Mouse (Mus musculus) forebrain, embryonic 12.5 days (tissue): ENCODE data around the gene T. TPM values are rescaled to one million over a fixed set of nuclear protein-coding genes. Genes with fewer than 3 reads are reported as not detected.

ENCODE experiments used
- ATAC-seq: fragments of 200-750 bp; cut with Nextera tagmentation; 2 replicates; pipeline ENCODE4 v1.8.0; 2017; ENCODE audit warnings: moderate TSS enrichment; ENCODE audit not compliant: low FRiP score
- H3K27ac ChIP-seq: fragments of 300-500 bp; sonication (generic); 2 replicates; pipeline ENCODE4 v1.5.1; 2016; ENCODE audit warnings: mild to moderate bottlenecking
- H3K27me3 ChIP-seq: fragments of 300-500 bp; sonication (generic); 2 replicates; pipeline ENCODE4 v1.6.1; 2016; ENCODE audit warnings: mild to moderate bottlenecking
- H3K36me3 ChIP-seq: fragments of 300-500 bp; sonication (generic); replicated peaks from 2 replicates; pipeline ENCODE4 v1.6.1; 2016; ENCODE audit warnings: mild to moderate bottlenecking
- H3K4me1 ChIP-seq: fragments of 300-500 bp; sonication (generic); 2 replicates; pipeline ENCODE4 v1.6.1; 2016
- H3K4me2 ChIP-seq: fragments of 300-500 bp; sonication (generic); 2 replicates; pipeline ENCODE4 v1.6.1; 2016; ENCODE audit warnings: mild to moderate bottlenecking, moderate library complexity
- H3K4me3 ChIP-seq: fragments of 300-500 bp; sonication (generic); replicated peaks from 2 replicates; pipeline ENCODE4 v1.5.1; 2016; ENCODE audit warnings: mild to moderate bottlenecking
- H3K9ac ChIP-seq: fragments of 300-500 bp; sonication (generic); 2 replicates; pipeline ENCODE4 v1.6.1; 2016; ENCODE audit warnings: mild to moderate bottlenecking
- H3K9me3 ChIP-seq: fragments of 300-500 bp; sonication (generic); 2 replicates; pipeline ENCODE4 v1.6.1; 2016
- WGBS: fragments of 180-500 bp; shearing (Covaris S2); methylation state at CpG from one replicate; pipeline ENCODE4 v1.1.7; 2016; 5-methylcytosine and 5-hydroxymethylcytosine counted together
- polyA plus RNA-seq: library from polyadenylated mRNA; unstranded; fragments of >200 nt; fragmentation: Nextera tagmentation; extraction: Ambion mirVana; gene quantifications from 2 replicates; pipeline ENCODE4 v1.2.1, GENCODE M21; 2016

Gene T
- polyA plus RNA-seq, 1 experiment from 2014 or later = 1.2 TPM

DNA sequence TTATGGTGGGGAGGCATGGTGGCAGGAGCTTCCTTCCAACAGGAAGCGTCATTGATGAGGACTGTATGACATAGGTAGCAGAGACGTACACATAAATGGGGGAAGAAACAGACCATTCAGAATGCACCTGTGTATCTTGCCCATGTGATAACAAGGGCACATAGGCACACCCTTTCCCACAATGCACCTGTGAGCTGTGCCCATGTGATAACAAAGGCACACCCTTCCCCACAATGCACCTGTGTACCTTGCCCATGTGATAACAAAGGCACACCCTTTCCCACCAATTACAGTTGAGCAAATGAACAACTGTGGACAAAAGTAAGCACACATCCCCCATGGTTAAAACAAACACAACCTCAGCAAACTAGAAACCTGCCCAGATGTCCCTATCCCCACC lies 23.9 kb upstream of the T start:
- no peak for ATAC-seq
- 98% methylated on average over 2 of the region's 2 CpGs for WGBS
- no peak overlapping the region for H3K4me2 ChIP-seq

DNA sequence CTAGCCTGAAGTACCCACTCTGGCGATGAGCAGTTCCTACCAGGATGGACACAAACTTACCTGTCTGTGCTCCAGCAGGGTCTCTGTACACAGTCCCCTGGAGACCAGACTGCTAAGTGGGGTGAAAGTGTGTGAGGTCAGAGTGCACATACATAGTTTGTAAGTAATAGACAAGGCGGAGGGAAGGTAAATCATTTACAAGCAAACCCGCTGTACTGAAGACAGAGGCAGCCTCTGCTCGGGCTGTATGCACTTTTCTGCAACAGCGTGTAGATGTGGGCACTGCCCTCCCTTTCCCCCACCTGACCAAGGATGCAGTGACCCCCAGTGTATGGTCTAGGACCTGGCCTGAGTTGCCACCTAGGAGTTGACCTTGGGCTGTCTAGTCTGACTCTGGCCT lies 20.6 kb upstream of the T start:
- H3K4me1 ChIP-seq = peaks cover 22% of the 10 kb centered on the region
- H3K9ac ChIP-seq = no peak overlapping the region
- H3K36me3 ChIP-seq = no peaks in the 10 kb centered on the region
- 52% methylated on average over 5 of the region's 5 CpGs for WGBS
- H3K4me2 ChIP-seq = no peak overlapping the region
- no peak overlapping the region for H3K4me3 ChIP-seq
- no peak overlapping the region for H3K27ac ChIP-seq
- no peaks in the 10 kb centered on the region for H3K9me3 ChIP-seq
- peaks cover 47% of the 10 kb centered on the region for H3K27me3 ChIP-seq
- no peak for ATAC-seq

More for the DNA sequence above, 23.9 kb upstream of the T start:
- H3K4me3 ChIP-seq = no peak overlapping the region
- peaks cover 26% of the 10 kb centered on the region for H3K4me1 ChIP-seq
- no peaks in the 10 kb centered on the region for H3K36me3 ChIP-seq
- H3K27ac ChIP-seq = no peak overlapping the region
- H3K27me3 ChIP-seq = peaks cover 41% of the 10 kb centered on the region
- H3K9me3 ChIP-seq = no peaks in the 10 kb centered on the region
- H3K9ac ChIP-seq = no peak overlapping the region

DNA sequence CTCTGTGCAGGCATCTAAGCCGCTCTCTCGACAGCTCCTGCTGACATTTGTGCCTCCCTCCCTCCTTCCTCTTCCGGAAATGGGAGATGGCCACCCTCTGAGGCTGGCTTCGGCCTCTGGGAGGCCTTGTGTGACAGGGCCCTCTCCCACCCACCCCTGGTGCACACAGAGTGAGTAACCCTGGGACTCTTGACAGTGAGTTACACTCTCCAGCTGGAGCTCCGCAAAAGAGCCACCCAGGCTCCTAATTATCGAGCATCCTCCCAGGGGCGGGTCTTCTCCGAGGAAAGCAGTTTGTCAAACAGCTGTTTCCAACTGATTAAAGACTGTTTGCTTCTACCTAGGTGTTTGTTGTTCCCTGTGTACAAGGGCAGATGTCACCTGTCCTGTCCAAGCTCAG lies 18.7 kb upstream of the T start:
- 4% methylated on average over 8 of the region's 8 CpGs for WGBS
- Histone ChIP-seq H3K27ac (no peak overlapping the region), H3K27me3 (peaks cover 30% of the 10 kb centered on the region), H3K4me1 (peaks cover 15% of the 10 kb centered on the region), H3K9me3 (no peaks in the 10 kb centered on the region), H3K4me3 (no peak overlapping the region), H3K4me2 (no peak overlapping the region), H3K36me3 (no peaks in the 10 kb centered on the region), H3K9ac (no peak overlapping the region)
- ATAC-seq = no peak

DNA sequence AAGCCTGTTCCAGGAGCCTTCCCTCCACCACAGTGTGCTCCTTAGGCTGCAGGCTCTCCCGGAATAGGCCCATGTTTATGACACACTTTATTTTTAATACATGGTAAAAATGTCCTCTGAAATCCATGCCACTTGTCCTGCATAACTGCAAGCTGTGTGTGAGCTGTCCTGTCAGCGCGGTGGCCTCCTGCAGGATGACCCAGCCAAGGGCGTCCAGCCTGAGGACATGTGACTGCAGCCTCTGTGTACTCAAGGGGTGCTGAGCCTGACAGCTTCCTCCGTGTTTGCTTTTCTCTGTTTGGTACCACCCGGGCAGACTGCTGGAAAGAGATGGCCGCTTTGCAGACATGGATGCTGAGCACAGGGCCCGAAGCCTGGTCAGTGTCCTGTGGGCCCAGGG lies 17.4 kb upstream of the T start:
- no peak overlapping the region for H3K9ac ChIP-seq
- H3K27me3 ChIP-seq = peaks cover 33% of the 10 kb centered on the region
- H3K4me3 ChIP-seq = no peak overlapping the region
- peaks cover 15% of the 10 kb centered on the region for H3K4me1 ChIP-seq
- H3K4me2 ChIP-seq = no peak overlapping the region
- H3K9me3 ChIP-seq = no peaks in the 10 kb centered on the region
- WGBS = 71% methylated on average over 8 of the region's 8 CpGs
- H3K36me3 ChIP-seq = no peaks in the 10 kb centered on the region
- ATAC-seq = no peak
- H3K27ac ChIP-seq = no peak overlapping the region

DNA sequence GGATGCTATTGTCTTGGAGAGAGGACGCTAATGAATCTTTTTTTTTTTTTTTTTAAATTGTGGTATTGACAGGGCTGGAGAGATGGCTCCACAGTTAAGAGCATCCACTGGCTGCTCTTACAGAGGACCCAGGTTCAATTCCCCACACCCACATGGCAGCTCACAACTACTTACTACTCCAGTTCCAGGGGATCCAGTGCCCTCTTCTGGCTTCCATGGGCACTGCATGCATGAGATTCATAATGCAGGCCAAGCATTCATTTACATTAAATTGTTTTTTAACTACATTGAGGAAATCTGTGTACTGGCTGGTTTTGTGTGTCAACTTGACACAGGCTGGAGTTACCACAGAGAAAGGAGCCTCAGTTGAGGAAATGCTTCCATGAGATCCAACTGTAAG lies 13.5 kb upstream of the T start:
- peaks cover 2% of the 10 kb centered on the region for H3K4me1 ChIP-seq
- no peak for ATAC-seq
- 56% methylated on average over 1 of the region's 1 CpGs for WGBS

DNA sequence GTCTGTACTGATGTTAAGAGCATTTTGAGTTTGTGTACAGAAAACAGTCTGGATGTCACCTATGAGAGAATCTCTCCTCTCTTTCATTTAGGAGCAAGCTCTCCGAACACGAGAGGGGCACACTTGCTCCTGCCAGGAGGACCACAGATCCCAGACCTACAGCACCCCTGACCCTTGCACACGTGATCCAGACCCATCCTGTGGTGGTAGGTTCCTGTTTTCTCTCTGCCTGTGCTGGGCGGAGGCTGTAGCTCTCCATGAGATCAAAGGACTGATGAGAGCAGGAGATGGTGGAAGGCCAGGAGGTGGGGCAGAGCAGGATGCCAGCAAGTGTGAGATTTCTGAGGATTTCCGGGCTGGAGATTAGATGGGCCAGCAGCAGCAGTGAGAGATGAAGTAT lies 12.7 kb upstream of the T start:
- WGBS = 56% methylated on average over 5 of the region's 5 CpGs

More for the DNA sequence above, 13.5 kb upstream of the T start:
- H3K4me3 ChIP-seq = no peak overlapping the region
- no peaks in the 10 kb centered on the region for H3K9me3 ChIP-seq
- H3K27me3 ChIP-seq = peaks cover 19% of the 10 kb centered on the region
- H3K9ac ChIP-seq = no peak overlapping the region
- H3K36me3 ChIP-seq = no peaks in the 10 kb centered on the region
- no peak overlapping the region for H3K4me2 ChIP-seq
- H3K27ac ChIP-seq = no peak overlapping the region

DNA sequence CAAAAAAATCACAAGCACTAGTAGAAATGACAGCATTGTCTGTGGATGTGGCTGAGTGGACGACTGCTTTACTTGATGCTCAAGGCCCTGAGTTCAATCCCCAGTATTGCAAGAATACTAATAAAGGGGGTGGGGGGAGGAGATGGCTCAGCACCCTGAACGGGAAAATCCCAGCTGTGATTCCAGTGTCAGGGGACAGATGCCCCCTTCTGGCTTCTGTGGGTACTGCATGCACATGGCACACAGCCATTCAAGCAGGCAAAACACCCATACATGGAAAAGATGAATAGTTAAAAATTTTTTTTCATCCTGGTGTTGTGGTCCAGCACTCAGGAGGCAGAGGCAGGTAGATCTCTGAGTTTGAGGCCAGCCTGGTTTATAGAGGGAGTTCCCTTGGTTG lies 10.9 kb upstream of the T start:
- WGBS = 33% methylated on average over 2 of the region's 2 CpGs
- no peak for ATAC-seq
- H3K9ac ChIP-seq = no peak overlapping the region

More for the DNA sequence above, 12.7 kb upstream of the T start:
- no peaks in the 10 kb centered on the region for H3K4me1 ChIP-seq
- H3K27me3 ChIP-seq = peaks cover 25% of the 10 kb centered on the region
- H3K4me2 ChIP-seq = no peak overlapping the region
- H3K4me3 ChIP-seq = no peak overlapping the region
- no peaks in the 10 kb centered on the region for H3K36me3 ChIP-seq
- H3K9me3 ChIP-seq = no peaks in the 10 kb centered on the region
- ATAC-seq = no peak
- no peak overlapping the region for H3K9ac ChIP-seq
- no peak overlapping the region for H3K27ac ChIP-seq

DNA sequence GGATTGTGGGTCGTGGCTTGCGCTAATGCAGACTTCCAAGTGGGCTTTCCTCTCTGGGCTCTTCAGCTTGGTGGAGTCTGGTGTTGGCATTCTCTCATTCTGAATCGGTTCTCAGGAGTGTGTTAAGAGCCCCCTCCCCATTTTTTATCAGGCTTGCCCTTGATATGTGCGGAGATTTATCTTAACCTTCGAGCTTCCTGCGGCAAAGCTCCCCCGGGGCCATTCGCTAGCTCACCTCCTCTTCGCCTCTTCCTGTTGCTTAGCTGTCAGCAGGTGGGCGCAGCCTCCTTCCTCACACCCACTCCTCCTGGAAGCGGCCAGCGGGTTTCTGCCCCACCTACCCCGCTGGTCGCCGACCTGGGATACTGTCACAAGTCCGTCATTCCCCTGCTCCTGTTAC lies 4.8 kb upstream of the T start:
- Histone ChIP-seq H3K27ac (no peak overlapping the region), H3K4me1 (peaks cover 15% of the 10 kb centered on the region; the same call in 1 of the 2 replicates), H3K36me3 (no peaks in the 10 kb centered on the region), H3K9me3 (no peaks in the 10 kb centered on the region), H3K4me3 (no peak overlapping the region), H3K4me2 (no peak overlapping the region), H3K27me3 (peaks cover 90% of the 10 kb centered on the region), H3K9ac (no peak overlapping the region)
- no peak for ATAC-seq
- under 1% methylated on average over 16 of the region's 16 CpGs for whole genome bisulfite sequencing

More for the DNA sequence above, 10.9 kb upstream of the T start:
- H3K27ac ChIP-seq = no peak overlapping the region
- H3K27me3 ChIP-seq = peaks cover 35% of the 10 kb centered on the region
- no peaks in the 10 kb centered on the region for H3K36me3 ChIP-seq
- H3K4me1 ChIP-seq = no peaks in the 10 kb centered on the region
- H3K4me2 ChIP-seq = no peak overlapping the region
- H3K4me3 ChIP-seq = no peak overlapping the region
- no peaks in the 10 kb centered on the region for H3K9me3 ChIP-seq

DNA sequence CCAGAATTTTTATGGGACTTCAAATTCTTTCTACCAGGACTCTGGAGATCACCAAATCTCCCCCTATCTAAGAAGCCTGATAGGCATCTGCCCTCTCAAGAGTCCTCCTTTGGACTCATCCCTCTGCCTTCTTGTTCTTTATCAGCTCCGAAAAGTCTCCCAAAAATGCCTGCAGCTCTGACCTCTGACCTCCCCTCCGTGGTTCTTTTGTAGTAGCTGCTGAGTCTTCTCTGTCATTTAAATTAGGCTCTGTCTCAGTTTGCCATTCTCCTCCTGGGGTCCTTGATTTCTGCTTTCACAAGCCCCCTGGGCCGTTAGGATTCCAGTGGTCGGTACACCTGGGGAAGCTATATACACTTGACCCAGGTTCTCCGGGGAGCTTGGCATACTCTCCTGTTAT lies 4.3 kb upstream of the T start:
- no peak for ATAC-seq
- WGBS = under 1% methylated on average over 5 of the region's 5 CpGs
- Histone ChIP-seq H3K4me1 (peaks cover 15% of the 10 kb centered on the region; the same call in 1 of the 2 replicates), H3K4me3 (no peak overlapping the region), H3K9ac (no peak overlapping the region), H3K4me2 (no peak overlapping the region), H3K27me3 (peaks cover 94% of the 10 kb centered on the region), H3K9me3 (no peaks in the 10 kb centered on the region), H3K36me3 (no peaks in the 10 kb centered on the region), H3K27ac (no peak overlapping the region)

DNA sequence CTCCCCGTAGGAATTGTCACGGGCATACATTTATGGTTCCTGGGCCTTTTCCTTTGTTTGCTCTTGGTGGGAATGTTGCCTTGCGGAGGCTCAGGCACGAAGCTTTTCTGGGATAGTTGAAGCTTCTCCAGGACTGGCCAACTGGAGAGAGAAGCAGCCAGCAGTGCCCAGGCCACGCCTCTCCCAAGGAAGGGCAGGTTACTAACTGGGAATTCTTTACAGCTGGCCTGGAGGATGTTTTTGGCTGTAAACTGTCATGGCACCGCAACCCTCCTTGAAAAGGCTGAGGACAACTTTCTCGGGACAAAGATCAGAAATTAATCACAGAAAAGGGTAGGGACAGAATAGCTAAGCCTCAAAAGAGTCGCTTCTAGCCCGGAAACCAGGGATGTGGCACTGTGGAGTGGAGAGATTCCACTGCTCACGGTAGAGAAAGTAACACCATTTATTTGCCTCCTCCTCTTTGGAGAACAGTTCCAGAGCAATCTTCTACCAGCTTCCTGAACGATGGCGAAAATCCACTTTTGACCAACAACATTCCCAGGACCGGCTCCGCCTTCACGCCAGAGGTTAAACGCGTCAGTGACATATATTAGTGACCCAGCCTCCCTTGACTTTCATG lies 1.9 kb upstream of the T start:
- under 1% methylated on average over 17 of the region's 17 CpGs for WGBS
- Histone ChIP-seq H3K4me1 (peaks cover 15% of the 10 kb centered on the region; the same call in 1 of the 2 replicates), H3K4me3 (no peak overlapping the region), H3K36me3 (no peaks in the 10 kb centered on the region), H3K4me2 (no peak overlapping the region), H3K27ac (no peak overlapping the region), H3K27me3 (peaks cover 99% of the 10 kb centered on the region), H3K9me3 (no peaks in the 10 kb centered on the region), H3K9ac (no peak overlapping the region)
- no peak for ATAC-seq

DNA sequence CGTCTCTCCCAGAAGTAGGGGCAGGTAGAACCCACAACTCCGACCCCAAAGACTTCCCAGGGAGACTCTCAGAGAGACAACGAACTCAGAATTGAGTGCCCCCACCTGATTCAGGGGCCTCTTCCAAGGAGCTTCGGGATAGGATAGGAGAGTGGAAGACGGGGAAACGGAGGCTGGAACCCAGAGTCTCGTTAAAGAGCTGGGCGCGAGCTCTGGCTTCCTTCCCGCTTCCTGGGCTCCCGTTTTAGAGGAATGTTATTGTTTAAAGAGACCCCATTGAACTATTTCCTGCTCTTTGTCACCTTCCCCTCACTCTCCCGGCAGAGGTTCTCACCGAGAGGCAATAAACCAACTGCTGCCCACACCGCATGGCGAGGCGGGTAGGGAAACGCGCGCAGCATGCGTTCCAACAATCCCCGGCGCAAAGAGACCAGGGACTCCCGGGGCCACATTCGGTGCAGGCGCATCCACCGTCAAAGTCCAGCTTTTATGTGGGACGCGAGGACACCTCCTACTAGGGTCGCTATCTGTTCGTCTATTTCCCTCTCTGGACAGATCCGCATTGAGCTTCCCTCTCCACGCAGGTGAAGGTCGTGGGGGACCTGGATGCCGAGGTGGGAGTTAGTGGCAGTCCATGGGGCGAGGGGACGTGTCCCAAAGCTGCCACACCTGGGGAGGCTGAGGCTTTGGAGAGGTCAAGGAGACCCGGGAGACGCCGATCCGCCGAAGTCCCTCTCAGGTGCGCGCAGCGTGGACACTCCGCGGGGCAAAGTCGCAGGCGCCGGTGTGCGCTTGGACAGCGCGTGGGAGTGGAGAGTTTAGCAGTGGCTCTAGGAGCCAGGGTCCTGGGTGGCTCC lies 874 bp upstream of the T start:
- no peak overlapping the region for H3K9ac ChIP-seq
- ATAC-seq = no peak
- H3K9me3 ChIP-seq = no peaks in the 10 kb centered on the region

DNA sequence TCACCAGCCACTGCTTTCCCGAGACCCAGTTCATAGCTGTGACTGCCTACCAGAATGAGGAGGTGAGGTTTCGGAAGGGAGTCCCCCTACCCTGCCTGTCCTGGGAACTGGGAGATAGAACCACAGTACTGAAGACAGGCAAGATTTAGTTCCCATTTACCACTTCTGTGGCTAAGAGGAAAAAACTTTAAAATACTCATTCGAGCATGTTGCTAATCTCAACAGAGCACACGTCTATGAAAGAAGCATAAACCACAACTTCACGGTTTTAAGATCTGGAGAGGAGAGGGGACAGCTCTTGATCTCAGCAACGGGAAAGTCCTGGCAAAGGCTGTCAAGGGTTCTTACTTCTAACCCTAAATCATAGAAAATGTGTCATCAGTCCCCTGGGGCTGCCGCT lies 2.0 kb downstream of the T start:
- 0 out of 2 replicates have a peak, but pooled peaks cover 8% of the 10 kb centered on the region for H3K4me1 ChIP-seq
- no peak overlapping the region for H3K4me2 ChIP-seq
- H3K27me3 ChIP-seq = peaks cover 96% of the 10 kb centered on the region
- no peak for ATAC-seq
- no peak overlapping the region for H3K9ac ChIP-seq
- no peaks in the 10 kb centered on the region for H3K36me3 ChIP-seq
- no peaks in the 10 kb centered on the region for H3K9me3 ChIP-seq
- 15% methylated on average over 7 of the region's 7 CpGs for WGBS
- no peak overlapping the region for H3K4me3 ChIP-seq
- no peak overlapping the region for H3K27ac ChIP-seq

More for the DNA sequence above, 874 bp upstream of the T start:
- under 1% methylated on average over 52 of the region's 52 CpGs for WGBS
- H3K27ac ChIP-seq = no peak overlapping the region
- peaks cover 99% of the 10 kb centered on the region for H3K27me3 ChIP-seq
- H3K4me1 ChIP-seq = peaks cover 15% of the 10 kb centered on the region; the same call in 1 of the 2 replicates
- no peaks in the 10 kb centered on the region for H3K36me3 ChIP-seq
- peak overlapping the region; percentile 39 for H3K4me2 ChIP-seq
- peak overlapping the region; percentile 25 for H3K4me3 ChIP-seq
